Mouse (Mus musculus): ENCODE measurements at regions not wholly inside any gene's neighbourhood (a gene's known extent, or its start where the extent isn't known, plus 50 kb on each side); places are given as distances from the start of the nearest gene placed in this dataset.

DNA sequence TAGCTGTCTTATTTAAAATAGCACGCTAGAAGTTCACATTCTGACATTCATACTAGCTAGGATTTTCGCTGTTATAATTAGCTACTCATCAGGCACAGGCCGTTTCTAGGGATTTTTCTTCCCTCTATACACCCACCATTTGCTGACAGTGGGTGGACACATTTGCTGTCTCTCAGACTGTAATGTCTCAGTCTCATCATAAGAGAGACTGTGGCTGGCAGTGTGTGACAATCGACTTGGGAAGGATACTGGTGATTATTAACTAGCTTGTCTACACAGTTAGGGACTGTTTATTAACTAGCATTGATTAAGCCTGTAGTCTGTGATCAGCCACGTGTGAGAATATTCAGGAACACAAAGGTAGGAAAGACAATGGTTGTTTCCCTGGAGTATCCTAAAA is 208.0 kb upstream of the Btbd3 start:
- H3ac ChIP-seq (ENCODE audit: control insufficient read depth, insufficient read length): no peak overlapping the region
- no peak overlapping the region for H3K4me2 ChIP-seq (ENCODE audit: low read depth)
- TF ChIP-seq SRF (IDR thresholded peaks at IDR 0.05; ENCODE audit: control insufficient read depth, insufficient read length, low read depth): no peak
- TF ChIP-seq MYOD1 (IDR thresholded peaks at IDR 0.05; ENCODE audit: control insufficient read depth in 1 of 3, insufficient read length in 2 of 3, low read depth in 2 of 3): no peak
- no peak for TF ChIP-seq CEBPB (IDR thresholded peaks at IDR 0.05; ENCODE audit: insufficient read depth, poor library complexity, severe bottlenecking)
- TF ChIP-seq MAX (IDR thresholded peaks at IDR 0.05; ENCODE audit: low read depth): no peak
- TF ChIP-seq POLR2AphosphoS2 (IDR thresholded peaks at IDR 0.05; ENCODE audit: insufficient read length, low read depth): no peak
- no peak for TF ChIP-seq TCF12 (IDR thresholded peaks at IDR 0.05; ENCODE audit: insufficient read depth, poor library complexity, severe bottlenecking)
- TF ChIP-seq USF1 (IDR thresholded peaks at IDR 0.05; ENCODE audit: low read depth): no peak
- TF ChIP-seq REST (IDR thresholded peaks at IDR 0.05; ENCODE audit: insufficient read depth, insufficient read length): no peak
- TF ChIP-seq E2F4 (IDR thresholded peaks at IDR 0.05; ENCODE audit: insufficient read depth): no peak
- TF ChIP-seq POLR2A (IDR thresholded peaks at IDR 0.05; ENCODE audit: insufficient read length, low read depth): no peak
- TF ChIP-seq MYOG (IDR thresholded peaks at IDR 0.05; ENCODE audit: control insufficient read depth in 1 of 3, insufficient read depth in 1 of 3, insufficient read length in 2 of 3, low read depth in 2 of 3): no peak
- TF ChIP-seq TCF3 (IDR thresholded peaks at IDR 0.05; ENCODE audit: insufficient read length, low read depth): no peak
- H3K79me2 ChIP-seq (ENCODE audit: control insufficient read depth, insufficient read depth): no peaks in the 10 kb centered on the region
- H3K36me3 ChIP-seq (ENCODE audit: control insufficient read depth, insufficient read depth): no peaks in the 10 kb centered on the region
- no peak overlapping the region for H3K4me3 ChIP-seq
- H3K27me3 ChIP-seq (ENCODE audit: control insufficient read depth, insufficient read depth, insufficient read length): no peaks in the 10 kb centered on the region

DNA sequence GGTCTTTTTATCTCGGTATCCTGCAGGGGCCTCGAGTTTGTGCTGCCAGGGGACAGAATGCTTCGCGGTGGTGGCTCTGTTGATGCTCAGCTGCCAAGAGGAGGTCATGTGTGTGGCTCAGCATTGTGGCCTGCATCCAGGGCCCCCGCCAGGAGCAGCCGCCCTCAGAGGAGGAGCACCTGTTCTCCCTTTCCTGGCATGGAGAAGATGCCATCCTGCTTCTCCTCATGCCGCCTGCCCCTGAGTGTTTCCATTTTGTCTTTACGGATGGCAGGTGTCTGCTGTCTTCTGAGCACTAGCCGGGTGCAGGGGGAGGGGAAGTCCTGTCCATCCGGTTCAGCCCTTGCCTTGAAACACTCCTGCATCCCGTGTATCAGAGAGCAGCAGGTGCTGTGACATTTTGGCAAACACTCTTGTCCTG is 208.6 kb upstream of the Btbd3 start:
- Histone ChIP-seq H3K36me3 (ENCODE audit: control insufficient read depth, insufficient read depth) (no peaks in the 10 kb centered on the region), H3K79me2 (ENCODE audit: control insufficient read depth, insufficient read depth) (no peaks in the 10 kb centered on the region), H3ac (ENCODE audit: control insufficient read depth, insufficient read length) (no peak overlapping the region), H3K27me3 (ENCODE audit: control insufficient read depth, insufficient read depth, insufficient read length) (no peaks in the 10 kb centered on the region), H3K4me2 (ENCODE audit: low read depth) (no peak overlapping the region), H3K4me3 (no peak overlapping the region)
- TF ChIP-seq USF1 (IDR thresholded peaks at IDR 0.05; ENCODE audit: low read depth) (no peak), TCF12 (IDR thresholded peaks at IDR 0.05; ENCODE audit: insufficient read depth, poor library complexity, severe bottlenecking) (no peak), CEBPB (IDR thresholded peaks at IDR 0.05; ENCODE audit: insufficient read depth, poor library complexity, severe bottlenecking) (no peak), TCF3 (IDR thresholded peaks at IDR 0.05; ENCODE audit: insufficient read length, low read depth) (no peak), REST (IDR thresholded peaks at IDR 0.05; ENCODE audit: insufficient read depth, insufficient read length) (no peak), MYOD1 (IDR thresholded peaks at IDR 0.05; ENCODE audit: control insufficient read depth in 1 of 3, insufficient read length in 2 of 3, low read depth in 2 of 3) (no peak), POLR2AphosphoS2 (IDR thresholded peaks at IDR 0.05; ENCODE audit: insufficient read length, low read depth) (no peak), E2F4 (IDR thresholded peaks at IDR 0.05; ENCODE audit: insufficient read depth) (no peak), MYOG (IDR thresholded peaks at IDR 0.05; ENCODE audit: control insufficient read depth in 1 of 3, insufficient read depth in 1 of 3, insufficient read length in 2 of 3, low read depth in 2 of 3) (no peak), POLR2A (IDR thresholded peaks at IDR 0.05; ENCODE audit: insufficient read length, low read depth) (no peak), MAX (IDR thresholded peaks at IDR 0.05; ENCODE audit: low read depth) (no peak), SRF (IDR thresholded peaks at IDR 0.05; ENCODE audit: control insufficient read depth, insufficient read length, low read depth) (no peak)

DNA sequence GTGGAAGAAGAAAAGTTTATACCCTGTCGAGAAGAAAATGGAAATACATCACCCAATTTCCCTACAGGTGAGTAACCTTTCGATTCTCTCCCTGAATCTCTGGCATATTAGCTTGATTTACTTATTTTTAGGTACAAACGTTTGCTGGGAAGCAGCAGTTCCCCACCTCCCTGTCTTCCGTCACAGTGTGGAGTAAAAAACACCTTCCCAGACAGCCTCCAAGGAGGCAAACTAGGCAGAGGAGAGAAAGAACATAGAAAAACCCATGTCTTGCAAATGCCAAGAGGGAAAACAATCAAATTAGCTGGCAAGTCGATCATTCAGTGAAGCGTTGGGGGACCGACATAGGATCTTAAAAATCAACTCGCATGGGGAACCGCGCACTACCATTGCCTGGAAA is 209.0 kb upstream of the Btbd3 start:
- no peak overlapping the region for H3ac ChIP-seq (ENCODE audit: control insufficient read depth, insufficient read length)
- no peak overlapping the region for H3K4me3 ChIP-seq
- no peak for TF ChIP-seq REST (IDR thresholded peaks at IDR 0.05; ENCODE audit: insufficient read depth, insufficient read length)
- TF ChIP-seq TCF3 (IDR thresholded peaks at IDR 0.05; ENCODE audit: insufficient read length, low read depth): no peak
- no peak for TF ChIP-seq USF1 (IDR thresholded peaks at IDR 0.05; ENCODE audit: low read depth)
- TF ChIP-seq MYOG (IDR thresholded peaks at IDR 0.05; ENCODE audit: control insufficient read depth in 1 of 3, insufficient read depth in 1 of 3, insufficient read length in 2 of 3, low read depth in 2 of 3): no peak
- no peak for TF ChIP-seq SRF (IDR thresholded peaks at IDR 0.05; ENCODE audit: control insufficient read depth, insufficient read length, low read depth)
- no peak for TF ChIP-seq CEBPB (IDR thresholded peaks at IDR 0.05; ENCODE audit: insufficient read depth, poor library complexity, severe bottlenecking)
- no peak for TF ChIP-seq POLR2AphosphoS2 (IDR thresholded peaks at IDR 0.05; ENCODE audit: insufficient read length, low read depth)
- no peak for TF ChIP-seq MYOD1 (IDR thresholded peaks at IDR 0.05; ENCODE audit: control insufficient read depth in 1 of 3, insufficient read length in 2 of 3, low read depth in 2 of 3)
- no peak for TF ChIP-seq POLR2A (IDR thresholded peaks at IDR 0.05; ENCODE audit: insufficient read length, low read depth)
- H3K79me2 ChIP-seq (ENCODE audit: control insufficient read depth, insufficient read depth): no peaks in the 10 kb centered on the region
- no peak overlapping the region for H3K4me2 ChIP-seq (ENCODE audit: low read depth)
- H3K36me3 ChIP-seq (ENCODE audit: control insufficient read depth, insufficient read depth): no peaks in the 10 kb centered on the region
- no peaks in the 10 kb centered on the region for H3K27me3 ChIP-seq (ENCODE audit: control insufficient read depth, insufficient read depth, insufficient read length)

DNA sequence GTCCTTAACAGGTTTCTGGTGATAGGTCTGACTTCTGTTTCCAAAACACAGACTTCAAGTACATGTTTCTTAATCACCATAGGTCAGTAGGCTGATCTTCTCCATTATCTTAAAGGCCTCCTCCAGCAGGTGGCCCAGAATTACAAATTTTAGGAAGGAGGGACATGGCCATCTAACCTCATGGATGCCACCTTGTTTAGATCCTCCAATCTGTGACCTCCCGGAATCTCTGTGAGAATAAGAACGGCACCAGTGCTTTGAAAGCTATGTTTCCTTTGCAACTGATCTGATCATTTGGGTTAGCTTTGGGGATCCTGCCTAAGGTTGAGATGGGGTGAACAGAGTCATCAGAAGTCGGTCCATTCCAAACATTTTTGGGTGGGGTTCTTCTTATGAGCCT is 209.4 kb upstream of the Btbd3 start:
- H3K4me3 ChIP-seq: no peak overlapping the region
- no peaks in the 10 kb centered on the region for H3K79me2 ChIP-seq (ENCODE audit: control insufficient read depth, insufficient read depth)
- H3K4me2 ChIP-seq (ENCODE audit: low read depth): no peak overlapping the region
- no peak overlapping the region for H3ac ChIP-seq (ENCODE audit: control insufficient read depth, insufficient read length)
- TF ChIP-seq USF1 (IDR thresholded peaks at IDR 0.05; ENCODE audit: low read depth): no peak
- no peak for TF ChIP-seq TCF12 (IDR thresholded peaks at IDR 0.05; ENCODE audit: insufficient read depth, poor library complexity, severe bottlenecking)
- TF ChIP-seq POLR2A (IDR thresholded peaks at IDR 0.05; ENCODE audit: insufficient read length, low read depth): no peak
- no peak for TF ChIP-seq MAX (IDR thresholded peaks at IDR 0.05; ENCODE audit: low read depth)
- no peak for TF ChIP-seq TCF3 (IDR thresholded peaks at IDR 0.05; ENCODE audit: insufficient read length, low read depth)
- no peak for TF ChIP-seq SRF (IDR thresholded peaks at IDR 0.05; ENCODE audit: control insufficient read depth, insufficient read length, low read depth)
- no peak for TF ChIP-seq MYOD1 (IDR thresholded peaks at IDR 0.05; ENCODE audit: control insufficient read depth in 1 of 3, insufficient read length in 2 of 3, low read depth in 2 of 3)
- TF ChIP-seq CEBPB (IDR thresholded peaks at IDR 0.05; ENCODE audit: insufficient read depth, poor library complexity, severe bottlenecking): no peak
- TF ChIP-seq REST (IDR thresholded peaks at IDR 0.05; ENCODE audit: insufficient read depth, insufficient read length): no peak
- no peak for TF ChIP-seq POLR2AphosphoS2 (IDR thresholded peaks at IDR 0.05; ENCODE audit: insufficient read length, low read depth)
- no peak for TF ChIP-seq MYOG (IDR thresholded peaks at IDR 0.05; ENCODE audit: control insufficient read depth in 1 of 3, insufficient read depth in 1 of 3, insufficient read length in 2 of 3, low read depth in 2 of 3)
- TF ChIP-seq E2F4 (IDR thresholded peaks at IDR 0.05; ENCODE audit: insufficient read depth): no peak
- H3K27me3 ChIP-seq (ENCODE audit: control insufficient read depth, insufficient read depth, insufficient read length): no peaks in the 10 kb centered on the region
- H3K36me3 ChIP-seq (ENCODE audit: control insufficient read depth, insufficient read depth): no peaks in the 10 kb centered on the region
